Mouse (Mus musculus) NIH3T3 (cell line): ENCODE data around the gene Anpep.
"Not testable (repeated sequence)": the region's sequence is repeated elsewhere in the genome, so short reads cannot be mapped to it uniquely, and the experiment has no call there.

Experiments
- DNase-seq: peaks from one replicate; pipeline ENCODE4 v3.0.0-alpha.2; 2012; ENCODE audit warnings: low read depth

Gene Anpep

DNA sequence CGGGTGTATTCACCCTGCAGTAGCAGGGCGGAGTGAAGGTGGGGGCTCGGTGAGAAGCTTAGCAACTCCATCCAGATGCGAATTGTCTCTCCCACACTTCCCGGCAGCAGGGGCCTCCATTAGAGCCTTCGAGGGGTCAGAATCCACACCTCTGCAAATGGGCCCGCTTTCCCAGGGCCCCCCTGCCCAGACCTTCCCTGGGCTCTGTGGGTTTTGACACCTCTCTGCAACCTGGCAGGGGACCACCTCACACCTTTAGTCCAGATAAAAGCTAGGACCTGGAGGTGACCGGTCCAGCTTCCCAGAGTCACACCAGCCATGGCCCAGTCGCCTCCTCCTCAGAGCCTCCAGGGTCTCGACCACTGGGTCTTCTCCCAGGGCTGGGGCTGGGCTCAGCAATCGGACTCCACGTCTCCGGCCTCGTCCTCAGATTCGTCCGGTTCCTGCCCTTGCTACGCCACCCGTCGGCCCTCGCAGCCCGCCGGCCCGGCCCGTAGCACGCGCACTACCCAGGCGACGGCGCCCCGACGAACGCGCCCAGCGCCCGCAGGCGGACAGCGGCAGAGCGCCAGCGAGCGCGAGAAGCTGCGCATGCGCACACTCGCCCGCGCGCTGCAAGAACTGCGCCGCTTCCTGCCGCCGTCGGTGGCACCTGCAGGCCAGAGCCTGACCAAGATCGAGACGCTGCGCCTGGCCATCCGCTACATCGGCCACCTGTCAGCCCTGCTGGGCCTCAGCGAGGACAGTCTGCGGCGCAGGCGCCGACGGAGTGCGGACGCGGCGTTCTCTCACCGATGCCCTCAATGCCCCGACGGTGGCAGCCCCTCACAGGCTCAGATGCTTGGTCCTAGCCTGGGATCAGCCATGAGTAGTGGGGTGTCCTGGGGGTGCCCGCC, 50.0 kb downstream of the Anpep start, which contains the start of gene Mesp2:
TSS of gene Mesp2 (plus strand) at position 117 of the 896 bp plus-strand sequence.
- DNase-seq: no peak

DNA sequence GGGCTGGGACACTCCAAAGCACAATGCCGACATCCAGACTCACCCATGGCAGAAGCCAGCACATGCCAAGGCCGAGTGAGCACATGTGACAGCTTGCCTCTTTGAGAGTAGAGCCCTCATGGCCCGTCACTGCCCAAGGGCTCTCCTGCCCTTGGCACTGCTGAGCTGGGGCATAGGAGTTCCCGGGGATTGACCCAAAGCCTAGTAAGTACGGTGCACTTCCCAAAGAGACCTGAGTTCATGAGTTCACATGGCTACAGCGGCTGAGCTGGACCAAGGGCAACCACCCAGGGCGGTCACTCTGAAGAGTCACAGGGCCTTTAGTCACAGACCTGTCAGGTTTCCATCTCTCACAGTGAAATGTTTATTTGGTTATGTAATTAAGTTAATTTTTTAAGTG, 52.3 kb downstream of the Anpep start:
- no peak for DNase-seq

DNA sequence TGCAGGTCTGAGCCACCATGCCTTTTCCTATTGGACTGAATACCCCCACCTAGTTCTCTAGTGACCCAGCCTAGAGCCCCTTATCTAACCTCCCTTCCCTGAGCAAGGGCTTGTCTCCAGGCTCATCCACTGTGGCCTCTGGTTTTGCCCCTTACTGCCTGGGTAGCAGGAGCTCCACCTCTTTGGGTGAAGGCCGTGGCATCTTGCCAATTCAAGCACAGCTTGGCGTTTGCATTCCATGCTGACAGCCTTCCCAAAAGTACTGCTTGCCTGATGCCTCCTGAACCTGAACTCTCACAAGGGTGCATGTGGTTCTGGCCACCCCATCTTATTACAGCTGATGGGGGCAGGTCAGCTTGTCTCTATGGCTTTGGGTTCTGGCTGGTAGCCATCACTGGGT, 57.0 kb downstream of the Anpep start:
- peak; percentile 68 for DNase-seq

DNA sequence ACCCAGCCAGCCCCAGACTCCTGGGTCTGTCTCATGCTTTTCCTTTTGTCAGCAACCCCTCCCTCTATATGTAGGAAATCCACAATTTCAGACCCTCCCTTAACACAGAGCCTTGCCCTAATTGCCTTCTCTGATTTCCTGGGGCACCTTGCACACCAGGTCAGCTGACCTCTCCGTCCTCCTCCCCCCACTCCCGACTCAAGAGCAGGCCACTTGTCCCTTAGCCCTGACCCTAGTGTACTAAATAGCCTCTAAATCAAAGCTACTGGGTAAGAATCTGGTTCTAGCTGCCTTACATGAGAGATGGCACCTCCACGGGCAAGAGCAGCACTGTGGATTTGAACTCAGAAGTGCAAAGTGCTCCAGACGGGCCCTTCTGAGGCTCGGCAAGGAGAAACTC, 58.8 kb downstream of the Anpep start:
- no peak for DNase-seq

DNA sequence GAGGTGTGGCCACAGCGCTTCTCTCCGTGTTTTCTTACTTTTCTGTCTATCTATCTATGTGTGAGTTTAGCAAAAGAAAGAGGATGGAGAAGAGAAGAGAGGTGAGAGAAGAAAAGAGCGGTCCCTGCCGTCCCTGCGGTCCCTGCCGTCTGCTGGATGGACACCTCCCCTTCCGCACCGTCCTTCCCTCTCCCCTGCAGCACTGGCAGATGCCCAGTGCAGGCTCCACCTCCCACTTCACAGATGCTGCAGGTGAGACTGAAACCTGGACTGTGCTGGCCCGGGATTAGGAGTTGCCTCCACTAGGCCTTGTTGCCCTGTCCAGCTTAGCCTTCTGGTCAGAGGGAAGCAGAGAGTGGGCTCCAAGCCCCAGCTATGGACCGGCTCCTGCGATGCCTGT, 59.5 kb downstream of the Anpep start:
- DNase-seq: no peak

DNA sequence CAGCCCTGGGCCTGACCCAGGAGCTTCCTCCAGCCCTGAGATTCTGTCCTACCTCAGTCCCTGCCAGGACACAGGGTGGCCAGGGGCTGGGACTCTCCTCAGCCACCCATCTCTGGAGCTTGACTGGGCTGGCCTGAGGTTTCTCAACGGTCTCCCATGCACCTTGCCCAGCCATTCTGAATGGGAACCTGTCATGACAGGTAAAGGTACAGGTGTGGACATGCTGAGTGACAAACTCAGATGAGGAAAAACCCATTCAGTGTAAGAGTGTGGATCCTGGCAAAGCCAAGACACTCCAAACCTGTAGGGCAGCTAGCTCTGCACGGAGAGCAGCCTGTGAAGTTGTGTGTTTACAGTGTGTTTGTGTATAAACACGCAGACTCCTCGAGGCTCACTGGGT, 60.5 kb downstream of the Anpep start:
- no peak for DNase-seq

DNA sequence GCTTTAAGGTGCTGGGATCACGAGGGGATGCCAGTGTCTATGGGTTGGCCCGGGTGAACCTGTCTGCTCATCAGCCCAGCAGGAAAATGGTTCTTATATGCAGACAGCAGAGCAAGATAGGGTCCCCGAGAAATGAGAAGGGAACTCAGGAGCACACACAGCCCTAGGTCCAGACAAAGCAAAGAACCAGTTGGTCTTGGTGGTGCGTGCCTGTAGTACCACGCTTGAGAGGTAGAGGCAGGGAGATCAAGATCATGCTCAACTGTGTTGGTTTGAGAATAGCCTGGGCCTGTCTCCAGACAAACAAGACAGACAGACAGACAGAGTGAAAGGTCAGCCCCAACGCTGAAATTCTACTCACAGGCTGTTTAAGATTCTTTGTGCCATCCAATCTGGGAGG, 61.4 kb downstream of the Anpep start:
- peak; percentile 31 for DNase-seq

DNA sequence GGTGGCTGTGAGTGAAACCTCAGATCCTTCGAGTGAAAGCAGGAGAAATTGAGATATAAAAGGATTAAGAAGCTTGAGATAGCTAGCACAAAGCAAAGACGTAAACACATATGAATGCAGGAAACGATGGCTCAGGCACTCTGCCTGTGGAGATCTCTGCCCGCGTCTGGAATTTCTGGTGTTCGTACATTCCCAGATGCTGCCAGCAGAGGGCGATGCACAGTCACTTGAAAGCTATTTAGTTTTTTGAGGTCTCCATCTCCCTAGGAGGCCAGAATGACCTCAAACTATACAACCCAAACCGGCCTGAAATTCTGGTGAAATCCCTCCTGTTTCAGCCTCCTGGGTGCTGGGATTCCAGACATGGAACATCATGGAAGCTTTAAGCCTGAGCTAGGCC, 61.8 kb downstream of the Anpep start:
- peak; percentile 94 for DNase-seq

DNA sequence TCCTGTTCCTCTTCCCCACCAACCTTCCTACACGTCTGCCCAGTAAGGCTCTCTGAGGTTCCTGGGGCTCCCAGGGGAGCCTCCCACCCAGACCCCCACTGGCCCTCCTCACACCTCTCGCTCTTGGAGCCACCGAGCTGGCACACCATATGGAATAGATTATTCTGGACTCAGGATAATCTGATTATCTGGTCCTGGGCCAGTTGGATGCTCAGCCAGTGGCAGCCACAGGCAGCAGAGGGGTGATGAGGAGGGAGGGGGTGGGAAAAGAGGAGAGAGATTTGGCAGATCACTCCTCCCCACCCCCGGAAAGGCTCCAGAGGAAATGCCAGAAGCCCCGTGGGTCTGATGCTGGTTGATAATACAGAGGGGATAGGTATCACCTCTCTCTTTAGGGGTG, 62.3 kb downstream of the Anpep start:
- peak; percentile 46 for DNase-seq

DNA sequence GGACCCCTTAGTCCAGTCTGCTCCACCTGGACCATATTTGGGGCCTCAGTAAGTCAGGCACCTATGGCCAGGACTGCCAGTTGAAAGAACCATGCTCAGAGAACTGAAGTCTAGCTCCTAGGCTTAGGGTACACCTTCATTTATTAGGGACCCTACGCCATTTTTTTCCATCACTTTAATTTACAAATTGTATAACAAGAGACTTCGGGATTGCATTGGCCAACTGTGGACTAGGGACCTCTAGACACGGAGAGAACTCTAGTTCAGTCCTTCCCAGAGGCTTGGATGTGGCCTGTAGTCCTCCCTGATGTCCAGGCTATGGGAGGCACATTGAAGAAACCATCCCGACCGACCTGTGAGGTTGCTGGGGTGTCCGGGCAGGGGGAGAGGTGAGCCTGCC, 67.2 kb downstream of the Anpep start, which contains the start of gene Mesp1:
TSS of gene Mesp1 (minus strand) at position 101 of the 400 bp plus-strand sequence.
- DNase-seq: no peak

DNA sequence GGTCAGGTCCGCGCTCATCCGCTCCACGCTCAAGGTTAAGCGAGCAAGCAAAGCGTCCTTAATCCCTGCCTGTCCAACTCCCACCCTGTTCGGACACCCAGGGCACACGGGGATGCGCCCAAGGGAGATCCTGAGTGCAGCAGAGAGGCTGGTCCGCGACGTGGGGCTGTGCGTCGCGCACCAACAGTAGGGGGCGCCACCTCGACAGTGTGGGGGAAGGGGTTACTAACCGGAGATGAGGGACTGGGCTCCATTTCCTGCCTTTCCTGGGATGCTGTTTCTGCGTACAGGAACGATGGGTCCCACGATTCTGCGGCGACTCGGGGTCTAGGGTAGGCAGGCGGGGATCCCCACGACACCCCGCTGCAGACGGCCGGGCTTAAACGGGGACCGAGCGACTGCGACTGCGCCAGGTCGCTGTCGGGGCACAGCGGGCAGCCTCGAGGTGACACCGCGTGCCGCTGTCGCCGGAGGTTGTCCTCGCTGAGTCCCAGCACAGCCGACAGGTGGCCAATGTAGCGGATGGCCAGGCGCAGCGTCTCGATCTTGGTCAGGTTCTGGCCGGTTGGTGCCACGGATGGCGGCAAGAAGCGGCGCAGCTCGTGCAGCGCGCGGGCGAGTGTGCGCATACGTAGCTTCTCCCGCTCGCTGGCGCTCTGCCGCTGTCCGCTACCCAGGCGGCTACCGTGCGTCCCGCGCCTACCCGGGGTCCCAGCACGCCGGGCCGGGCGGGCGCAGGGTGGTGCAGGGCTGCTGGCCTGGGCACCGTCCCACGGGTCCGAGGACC, 68.0 kb downstream of the Anpep start:
- no peak for DNase-seq

DNA sequence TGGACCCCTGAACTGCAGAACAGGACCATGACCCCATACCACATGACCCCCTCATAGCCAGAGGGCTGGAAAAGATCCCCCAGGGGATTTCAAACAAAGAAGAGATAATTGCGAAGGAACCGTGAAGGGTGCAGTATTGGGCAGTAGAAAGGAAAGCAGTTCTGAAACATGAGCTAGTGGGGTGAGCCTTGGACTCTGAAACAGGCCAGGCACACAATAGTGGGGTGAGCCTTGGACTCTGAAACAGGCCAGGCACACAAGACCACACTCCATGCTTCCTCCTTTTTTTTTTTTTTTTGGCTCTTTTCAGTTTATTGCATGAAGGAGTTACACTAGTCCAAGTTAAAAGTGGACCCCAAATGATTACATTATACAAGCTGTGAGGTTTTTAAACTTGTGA, 71.0 kb downstream of the Anpep start:
- DNase-seq: not testable (repeated sequence)

DNA sequence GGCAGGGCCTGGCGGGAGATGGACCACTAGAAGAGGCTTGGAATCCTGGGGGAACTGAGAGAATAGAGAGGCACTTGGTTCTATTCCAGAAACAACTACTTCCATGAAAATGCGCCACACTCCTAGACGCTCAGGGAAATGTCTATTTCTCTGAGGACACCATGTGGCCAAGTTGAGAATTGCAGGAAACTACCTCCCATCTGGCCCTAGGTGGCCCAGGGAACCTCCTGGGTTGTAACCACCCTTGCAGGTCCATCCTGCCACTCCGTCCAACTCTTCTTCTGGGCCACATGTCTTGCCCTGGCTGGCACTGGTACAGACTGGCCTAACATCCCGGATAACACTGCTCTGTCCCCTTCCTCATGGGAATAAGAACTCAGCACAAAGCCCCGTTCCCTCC, 74.6 kb downstream of the Anpep start:
- DNase-seq: peak; percentile 90

DNA sequence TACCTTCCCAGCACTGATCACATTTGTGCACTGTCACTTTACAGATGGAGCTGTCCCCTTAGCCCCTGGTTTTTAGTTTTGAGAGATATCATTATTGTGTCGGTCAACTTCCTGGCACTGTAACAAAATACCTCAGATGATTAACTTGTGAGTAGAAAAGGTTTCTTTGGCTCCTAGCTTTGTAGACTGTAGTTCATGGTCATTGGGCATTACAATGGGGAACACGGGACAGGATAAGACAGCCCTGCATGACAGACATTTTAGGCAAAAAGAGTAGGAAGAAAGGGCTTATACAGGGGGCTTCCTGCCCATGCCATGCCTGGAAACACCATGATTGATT, 78.4 kb downstream of the Anpep start:
- DNase-seq: peak; percentile 11

DNA sequence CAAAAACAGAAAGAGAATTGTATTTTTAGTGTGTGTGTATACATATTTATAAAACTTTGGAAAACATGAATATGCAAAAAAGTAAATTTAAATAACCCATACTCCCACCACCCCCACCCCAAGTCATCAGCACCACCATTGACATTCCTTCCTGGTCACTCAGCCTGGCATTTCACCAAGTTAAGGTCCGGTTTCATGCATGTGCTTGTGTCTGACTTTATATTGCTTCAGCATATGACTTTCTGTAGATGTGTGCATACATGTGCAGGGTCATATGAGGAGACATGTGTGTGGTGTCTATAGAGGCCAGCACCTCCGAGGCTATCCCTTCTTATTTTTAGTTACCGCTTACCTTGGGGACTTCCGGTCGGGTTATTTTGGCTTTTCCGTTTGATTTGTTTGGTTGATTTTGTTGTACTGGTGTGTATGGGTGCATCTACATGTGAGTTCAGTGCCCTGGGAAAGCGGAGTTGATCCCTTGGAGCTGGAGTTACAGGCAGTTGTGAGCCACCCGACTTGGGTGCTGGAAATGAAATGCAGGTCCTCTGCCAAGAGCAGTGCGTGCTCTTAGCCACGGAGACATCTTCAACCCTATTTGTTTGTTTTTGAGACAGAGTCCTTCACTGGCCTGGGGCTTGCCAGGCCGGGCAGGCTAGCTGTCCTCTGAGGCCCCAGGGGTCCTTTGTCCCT, 78.9 kb downstream of the Anpep start:
- peak; percentile 85 for DNase-seq

DNA sequence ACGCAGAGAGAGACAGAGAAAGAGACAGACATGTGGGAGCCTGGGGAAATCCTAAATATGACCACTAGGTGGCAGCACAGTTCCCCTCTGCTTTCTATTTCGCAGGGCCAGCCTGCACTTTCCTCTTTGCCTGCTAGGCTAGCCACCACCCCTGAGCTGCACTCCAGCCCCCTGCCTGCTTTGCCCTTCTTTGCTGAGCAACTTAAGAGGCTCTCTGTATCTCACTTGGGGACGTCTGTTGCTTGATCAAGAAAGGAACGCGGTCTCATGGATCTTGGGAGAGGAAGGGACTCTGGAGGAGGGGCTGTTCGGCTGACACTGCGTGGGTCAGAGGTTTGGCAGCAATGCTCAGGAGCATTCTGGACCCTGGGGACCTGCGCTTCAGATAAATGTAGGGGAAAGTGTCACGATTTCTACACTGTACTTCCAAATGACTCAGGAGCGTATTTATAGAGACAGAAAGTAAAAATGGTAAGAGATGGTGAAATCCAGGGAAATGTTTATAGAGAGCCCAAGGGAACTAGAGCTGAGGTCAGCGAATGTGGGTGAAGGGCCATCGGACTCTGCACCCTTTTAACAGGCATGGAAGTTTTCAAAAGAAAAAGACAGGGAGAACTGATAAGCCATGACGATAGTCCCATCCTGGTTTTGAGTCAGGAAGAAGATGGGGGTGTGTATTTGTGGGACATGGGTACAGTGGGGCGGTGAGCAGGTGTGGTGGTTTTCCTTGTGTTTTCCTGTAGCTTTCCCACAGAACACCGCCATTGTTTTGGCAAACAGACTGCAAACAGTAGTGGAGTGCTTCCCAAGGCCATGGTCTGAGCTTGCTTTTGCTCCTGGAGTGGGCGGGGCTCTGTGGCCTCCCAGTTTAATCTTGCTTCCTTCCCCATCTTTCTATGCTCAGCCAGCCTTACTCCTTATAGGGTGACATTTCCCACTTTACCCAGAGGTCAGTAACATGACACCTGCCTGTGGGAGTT, 79.9 kb downstream of the Anpep start:
- peak; percentile 93 for DNase-seq
